Mouse (Mus musculus) left cerebral cortex, postnatal 25 days (tissue): ENCODE results near the gene Gpr21. TPM values are rescaled to one million over a fixed set of nuclear protein-coding genes. Genes with fewer than 3 reads are reported as not detected.
"Not testable (repeated sequence)": the region's sequence is repeated elsewhere in the genome, so short reads cannot be mapped to it uniquely, and the experiment has no call there.

ENCODE experiments used
- DNase-seq, 2 experiments: peaks; one replicate each; pipeline ENCODE4 v3.0.0; 2022; ENCODE audit warnings: low spot score in 2 of 2, mixed read lengths in 1 of 2
- intact Hi-C: fragments of 180-260 bp; cut with DNase I; formaldehyde crosslinking; loops from one replicate; pipeline ENCODE4 v1.15.1; 2025
- total RNA-seq, 2 experiments: library from RNA; stranded (reverse); gene quantifications; 2 replicates each; pipeline ENCODE4 v1.2.3; 2021

Gene Gpr21
- total RNA-seq, result 1 to 10 TPM; 5.7 to 7.5 TPM

DNA sequence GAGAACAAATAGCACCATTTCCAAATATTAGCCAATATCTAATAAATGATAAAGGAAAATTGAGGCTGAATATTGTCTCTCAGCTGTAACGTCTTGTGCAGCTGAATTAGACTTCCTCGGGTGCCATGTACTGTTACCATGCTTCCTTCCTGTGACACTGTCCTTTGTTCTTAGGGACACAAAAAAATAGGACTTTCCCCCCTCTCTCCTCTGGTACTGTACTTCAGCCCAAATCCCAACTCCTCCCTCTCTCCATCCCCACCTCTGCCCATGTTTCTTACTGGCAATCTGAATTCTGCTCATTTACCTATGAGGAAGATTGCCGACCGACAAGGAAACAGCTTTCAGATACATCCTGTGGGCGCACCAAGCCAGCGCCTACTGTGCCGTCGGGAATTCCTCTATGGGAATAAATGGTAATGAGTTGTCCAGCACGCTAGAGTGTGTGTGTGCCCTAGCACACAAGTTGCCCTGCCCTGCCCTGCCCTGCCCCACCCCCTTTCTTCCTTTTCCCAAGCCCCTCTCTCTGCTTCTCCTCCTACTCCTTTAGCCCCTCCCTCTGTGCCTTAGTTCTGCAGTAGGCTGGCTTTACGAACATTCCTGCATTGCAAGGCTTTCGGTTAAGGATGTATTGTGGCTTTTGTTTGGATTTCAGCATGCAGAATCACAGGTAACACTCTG lies at the start of gene Gpr21:
Gene Gpr21 (plus strand): TSS at position 303 of the 681 bp plus-strand sequence.
- intact Hi-C loops, result no loop called here
- peak in 1 of 2 experiments; percentile 21 for DNase-seq

GRCm38 (mm10) chr2:37479559-37479958 lies 36.6 kb upstream of the Gpr21 start:
- DNase-seq, result no peak
- intact Hi-C loops, result loop anchor here (5.0 kb wide), 1 partner anchor 72 kb away; no protein-coding TSS in a partner anchor

DNA sequence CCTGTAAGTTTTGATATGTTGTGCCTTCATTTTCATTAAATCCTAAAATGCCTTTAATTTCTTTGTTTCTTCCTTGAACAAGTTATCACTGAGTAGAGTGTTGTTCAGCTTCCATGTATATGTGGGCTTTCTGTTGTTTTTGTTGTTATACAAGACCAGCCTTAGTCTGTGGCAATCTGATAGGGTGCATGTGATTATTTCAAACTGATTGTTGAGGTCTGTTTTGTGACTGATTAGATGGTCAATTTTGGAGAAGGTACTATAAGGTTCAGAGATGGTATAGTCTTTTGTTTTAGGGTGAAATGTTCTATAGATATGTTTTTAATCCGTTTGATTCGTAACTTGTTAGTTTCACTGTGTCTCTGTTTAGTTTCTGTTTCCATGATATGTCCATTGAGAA lies 36.1 kb upstream of the Gpr21 start:
- intact Hi-C loops, result no loop called here
- DNase-seq, result no peak

DNA sequence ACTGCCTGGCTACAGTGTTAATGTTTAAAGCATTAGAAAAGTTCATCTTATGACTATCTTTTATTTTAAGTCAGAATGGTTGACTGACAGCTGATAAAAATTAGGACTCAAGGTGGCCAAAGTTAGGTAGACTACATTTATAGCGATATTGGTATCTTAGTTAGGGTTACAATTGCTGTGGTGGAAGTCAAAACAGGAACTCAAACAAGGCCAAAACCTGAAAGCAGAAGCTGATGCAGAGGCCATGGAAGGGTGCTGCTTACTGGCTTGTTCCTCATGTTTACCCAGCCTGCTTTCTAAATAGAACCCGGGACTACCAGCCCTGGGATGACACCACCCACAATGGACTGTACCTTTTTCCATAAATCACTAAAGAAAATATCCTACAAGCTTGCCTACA lies 32.0 kb upstream of the Gpr21 start:
- DNase-seq, result no peak
- intact Hi-C loops, result no loop called here

- intact Hi-C loops, result loop anchor here (5.0 kb wide), 1 partner anchor 103 kb away; no protein-coding TSS in a partner anchor
These were observed 30.8 kb upstream of the Gpr21 start for GRCm38 (mm10) chr2:37485370-37485769.

GRCm38 (mm10) chr2:37486408-37486807 lies 29.7 kb upstream of the Gpr21 start:
- intact Hi-C loops, result loop anchor here (5.0 kb wide), 1 partner anchor 104 kb away; no protein-coding TSS in a partner anchor

More at GRCm38 (mm10) chr2:37485370-37485769, 30.8 kb upstream of the Gpr21 start:
- DNase-seq, result peak; percentile 24 to 47

DNA sequence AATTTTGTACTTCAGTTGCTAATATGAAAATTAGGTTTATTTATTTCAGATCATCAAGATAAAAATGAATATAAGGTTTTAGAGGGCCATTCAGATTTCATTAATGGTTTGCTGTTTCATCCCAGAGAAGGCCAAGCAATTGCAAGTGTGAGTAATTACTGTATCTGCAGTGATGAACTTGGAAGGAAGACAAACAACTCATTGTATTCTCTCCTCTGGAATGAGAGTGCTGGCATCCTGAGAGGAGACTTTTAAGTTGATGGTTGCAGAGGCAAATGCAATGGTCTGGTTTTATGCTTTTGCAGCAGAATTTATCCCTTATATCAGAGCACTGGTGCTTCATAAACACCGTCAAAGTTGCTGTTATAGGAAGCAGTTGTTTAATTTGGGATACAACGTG lies 27.2 kb upstream of the Gpr21 start:
- intact Hi-C loops, result loop anchor here (5.0 kb wide), 1 partner anchor 107 kb away; no protein-coding TSS in a partner anchor
- DNase-seq, result no peak

More at GRCm38 (mm10) chr2:37486408-37486807, 29.7 kb upstream of the Gpr21 start:
- no peak for DNase-seq

- intact Hi-C loops, result no loop called here
These were observed 18.8 kb upstream of the Gpr21 start for GRCm38 (mm10) chr2:37497321-37497720.

DNA sequence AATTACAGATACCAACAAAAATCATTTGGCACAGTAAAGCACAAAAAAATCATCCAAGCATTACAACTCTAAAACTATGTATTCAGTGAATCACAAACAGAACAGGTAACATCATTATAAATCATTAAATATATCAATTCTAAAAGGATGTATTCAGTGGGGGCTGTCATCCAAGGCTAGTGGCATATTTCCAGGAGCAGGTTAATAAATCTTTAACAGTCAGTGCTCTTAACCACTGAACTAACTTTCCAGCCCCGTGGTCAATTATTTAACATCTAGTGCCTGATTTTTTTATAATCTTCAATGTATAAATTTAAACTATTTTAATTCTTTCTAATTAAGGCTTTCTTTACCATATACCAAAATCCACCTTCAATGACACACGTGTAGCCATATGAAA lies 10.3 kb upstream of the Gpr21 start:
- intact Hi-C loops, DNase-seq: not testable (repeated sequence)

More at GRCm38 (mm10) chr2:37497321-37497720, 18.8 kb upstream of the Gpr21 start:
- DNase-seq, result no peak

DNA sequence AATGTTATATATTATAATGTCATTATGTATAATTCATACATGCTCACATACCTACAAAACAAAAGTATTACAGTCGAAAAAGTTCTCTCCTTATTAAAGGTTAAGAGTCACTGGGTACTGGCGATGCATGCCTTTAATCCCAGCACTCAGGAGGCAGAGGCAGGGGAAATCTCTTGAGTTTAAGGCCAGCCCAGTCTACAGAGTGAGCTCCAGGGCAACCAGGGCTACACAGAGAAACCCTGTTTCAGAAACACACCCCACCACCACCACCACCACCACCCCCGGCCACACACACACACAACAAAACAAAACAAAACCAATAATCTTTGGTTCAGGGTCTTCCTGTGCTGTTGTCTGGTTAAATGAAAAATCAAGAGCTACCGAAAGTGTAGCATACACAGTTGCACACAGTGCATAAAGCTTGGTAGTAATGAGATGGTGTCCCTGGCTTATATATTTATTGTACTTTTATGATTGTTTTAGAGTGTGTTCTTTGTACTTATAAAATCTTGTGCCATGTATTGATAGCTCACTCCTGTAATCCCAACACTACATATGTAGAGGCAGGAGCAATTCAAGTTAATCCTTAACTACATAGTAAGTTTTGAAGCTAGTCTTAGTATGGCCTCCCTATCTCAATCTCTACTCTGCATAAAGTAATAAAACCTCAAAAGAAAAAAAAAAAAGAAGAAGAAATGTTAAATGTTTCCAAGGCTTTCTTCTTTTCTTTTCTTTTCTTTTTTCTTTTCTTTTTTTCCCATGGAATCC lies 4.8 kb upstream of the Gpr21 start:
- no peak for DNase-seq
- intact Hi-C loops, result no loop called here

DNA sequence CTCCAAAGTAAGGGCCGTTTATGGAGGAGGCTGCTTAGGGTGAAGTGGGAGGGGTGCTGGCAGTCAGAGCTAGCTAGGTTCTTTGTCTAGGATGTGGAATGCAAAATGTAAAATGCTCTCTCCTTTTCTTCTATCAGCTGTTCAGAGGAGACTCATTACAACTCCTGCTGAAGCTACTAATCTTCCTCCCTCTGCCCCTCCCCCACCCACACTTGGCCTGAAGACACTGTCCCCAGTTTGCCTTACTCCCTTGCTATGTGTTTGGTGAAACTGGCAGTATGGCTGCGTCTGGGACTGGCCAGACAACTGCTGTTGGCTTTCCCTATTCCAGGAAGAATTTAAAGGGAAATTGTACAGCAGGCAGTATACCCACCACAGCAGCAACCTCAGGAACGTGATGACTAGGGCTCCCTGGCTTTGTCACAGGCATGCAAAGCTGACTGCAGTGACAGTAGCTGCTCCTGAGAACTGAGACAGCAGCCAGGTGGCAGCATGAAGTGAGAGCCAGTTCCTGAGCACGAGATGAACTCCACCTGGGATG lies 860 bp downstream of the Gpr21 start:
- intact Hi-C loops, result no loop called here
- peak in 1 of 2 experiments; percentile 43 for DNase-seq

GRCm38 (mm10) chr2:37518561-37519285 lies 2.6 kb downstream of the Gpr21 start:
- peak in 1 of 2 experiments; percentile 55 for DNase-seq
- intact Hi-C loops, result loop anchor here (2.0 kb wide), 1 partner anchor 252 kb away; no protein-coding TSS in a partner anchor

GRCm38 (mm10) chr2:37519286-37519640 lies 3.1 kb downstream of the Gpr21 start:
- intact Hi-C loops, result loop anchor here (2.0 kb wide), 1 partner anchor 252 kb away; no protein-coding TSS in a partner anchor
- no peak for DNase-seq

DNA sequence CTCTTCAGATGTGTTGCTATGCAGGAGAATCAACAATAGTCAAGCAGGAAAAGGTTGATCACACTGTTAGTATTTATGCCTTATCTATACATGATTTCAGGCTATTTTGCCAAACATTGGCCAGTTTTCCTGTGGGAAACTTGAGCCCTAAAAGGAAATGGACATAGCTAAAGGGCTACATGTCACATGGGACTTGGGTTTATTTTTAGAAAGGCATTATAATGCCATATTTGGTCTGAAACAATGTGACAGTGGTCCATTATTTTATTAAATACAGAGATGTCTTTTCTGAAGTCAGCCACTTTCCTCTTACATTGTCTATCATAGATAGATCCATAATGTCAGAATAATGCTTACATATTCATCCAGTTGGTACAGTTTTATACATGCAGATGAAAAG lies 11.5 kb downstream of the Gpr21 start:
- intact Hi-C loops, result no loop called here
- DNase-seq, result no peak

DNA sequence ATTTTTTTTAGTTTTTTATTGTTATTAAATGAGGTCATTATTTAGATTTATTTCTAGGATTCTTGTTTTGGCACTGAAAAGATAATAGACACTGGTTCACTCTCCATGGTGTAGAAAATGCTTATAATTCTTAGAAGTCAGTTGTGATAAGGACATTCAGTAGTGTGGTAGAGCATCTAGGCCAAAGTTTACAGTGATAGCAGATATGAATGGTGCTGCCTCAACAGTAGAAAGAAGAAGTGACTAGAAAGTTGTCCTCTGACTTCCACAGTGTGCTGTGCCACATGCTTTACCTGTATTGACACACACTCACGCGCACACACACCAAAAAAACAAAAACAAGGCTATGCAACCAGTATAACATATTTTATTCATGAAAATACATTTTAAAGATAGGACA lies 13.3 kb downstream of the Gpr21 start:
- no peak for DNase-seq
- intact Hi-C loops, result no loop called here

- intact Hi-C loops, result no loop called here
- DNase-seq, result no peak
These were observed 14.6 kb downstream of the Gpr21 start for GRCm38 (mm10) chr2:37530766-37531165.

- intact Hi-C loops, result no loop called here
- no peak for DNase-seq
These were observed 15.5 kb downstream of the Gpr21 start for GRCm38 (mm10) chr2:37531639-37532038.

GRCm38 (mm10) chr2:37549346-37550012 lies 33.3 kb downstream of the Gpr21 start:
- no peak for DNase-seq
- intact Hi-C loops, result no loop called here

DNA sequence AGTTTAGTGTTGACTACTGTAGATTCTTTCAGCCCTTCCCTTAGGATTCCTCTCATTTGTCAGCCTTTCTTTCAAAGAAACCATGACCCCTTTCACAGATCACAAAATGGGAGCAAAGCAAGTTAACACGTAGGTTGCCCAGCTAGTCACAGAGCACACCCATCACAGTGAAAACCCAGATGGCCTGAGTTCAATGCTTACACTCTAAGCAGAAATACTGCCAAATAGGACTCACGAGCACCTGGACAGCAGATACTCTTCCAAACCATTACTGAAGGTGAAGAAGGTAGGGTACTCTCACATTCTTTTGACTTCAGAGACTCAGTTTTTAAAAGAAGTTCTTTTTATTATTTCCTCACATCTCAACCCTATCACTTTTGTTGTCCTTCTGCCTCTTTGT lies 40.2 kb downstream of the Gpr21 start:
- intact Hi-C loops, result no loop called here
- no peak for DNase-seq
